Mouse (Mus musculus) kidney, embryonic 16.5 days (tissue): ENCODE measurements around the gene Zfhx3. TPM values are rescaled to one million over a fixed set of nuclear protein-coding genes. Genes with fewer than 3 reads are reported as not detected.

Source experiments
- ATAC-seq: fragments of 200-750 bp; cut with Nextera tagmentation; 2 replicates; pipeline ENCODE4 v1.8.0; 2017; ENCODE audit warnings: moderate TSS enrichment; ENCODE audit not compliant: low FRiP score, low TSS enrichment
- H3K27ac ChIP-seq: fragments of 300-500 bp; sonication (generic); 2 replicates; pipeline ENCODE4 v1.5.1; 2014; ENCODE audit warnings: low read length
- H3K27me3 ChIP-seq: fragments of 300-500 bp; sonication (generic); 2 replicates; pipeline ENCODE4 v1.6.1; 2014; ENCODE audit warnings: low read length, control low read depth, mixed read lengths; ENCODE audit not compliant: insufficient read depth
- H3K36me3 ChIP-seq: fragments of 300-500 bp; sonication (generic); 2 replicates; pipeline ENCODE4 v1.6.1; 2014; ENCODE audit warnings: low read length, control low read depth, mixed read lengths; ENCODE audit not compliant: insufficient read depth
- H3K4me1 ChIP-seq: fragments of 300-500 bp; sonication (generic); 2 replicates; pipeline ENCODE4 v1.6.1; 2014; ENCODE audit warnings: low read length, control low read depth, mixed read lengths; ENCODE audit not compliant: insufficient read depth
- H3K4me2 ChIP-seq: fragments of 300-500 bp; sonication (generic); replicated peaks from 2 replicates; pipeline ENCODE4 v1.6.1; 2014; ENCODE audit warnings: low read depth, low read length
- H3K4me3 ChIP-seq: fragments of 300-500 bp; sonication (generic); 2 replicates; pipeline ENCODE4 v1.5.1; 2014; ENCODE audit warnings: mild to moderate bottlenecking, low read length
- H3K9ac ChIP-seq: fragments of 300-500 bp; sonication (generic); replicated peaks from 2 replicates; pipeline ENCODE4 v1.6.1; 2014; ENCODE audit warnings: low read length
- H3K9me3 ChIP-seq: fragments of 300-500 bp; sonication (generic); 2 replicates; pipeline ENCODE4 v1.6.1; 2016; ENCODE audit warnings: low read length, control low read depth
- WGBS: fragments of 180-500 bp; shearing (Covaris S2); extraction: QIAGEN DNeasy Blood & Tissue Kit; methylation state at CpG from one replicate; pipeline ENCODE4 v1.1.7; 2014; 5-methylcytosine and 5-hydroxymethylcytosine counted together
- polyA plus RNA-seq: library from polyadenylated mRNA; unstranded; fragments of >200 nt; fragmentation: Nextera tagmentation; extraction: Ambion mirVana; gene quantifications from 2 replicates; pipeline ENCODE4 v1.2.1, GENCODE M21; 2015

The Zfhx3 gene
- polyA plus RNA-seq, 1 experiment from 2014 or later = 6.6 TPM

DNA sequence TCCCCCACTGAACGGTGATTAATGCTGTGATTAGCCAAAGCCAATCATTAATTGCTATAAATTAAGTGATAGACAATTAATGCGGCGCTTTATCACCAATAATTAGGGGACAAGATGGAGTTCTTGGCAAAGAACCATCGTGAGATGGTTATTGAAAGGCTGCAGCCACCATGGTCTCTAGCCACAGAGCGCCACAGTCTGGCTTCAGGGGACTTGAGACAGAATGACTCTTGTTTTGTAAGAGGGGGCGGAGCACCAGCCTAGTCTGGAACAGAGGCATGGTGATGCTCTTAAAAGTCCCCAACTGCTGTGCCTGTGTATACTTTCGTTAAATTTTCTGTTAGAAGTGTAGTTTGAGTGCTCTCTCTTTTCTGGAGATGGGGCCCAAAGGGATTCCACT lies 977.7 kb downstream of the Zfhx3 start:
- H3K27me3 ChIP-seq = no peaks in the 10 kb centered on the region
- no peak overlapping the region for H3K4me2 ChIP-seq
- H3K9me3 ChIP-seq = peaks cover 4% of the 10 kb centered on the region; the same call in 1 of the 2 replicates
- H3K4me1 ChIP-seq = peaks cover 5% of the 10 kb centered on the region; the same call in 1 of the 2 replicates
- H3K9ac ChIP-seq = no peak overlapping the region
- H3K36me3 ChIP-seq = peaks cover 6% of the 10 kb centered on the region
- no peak overlapping the region for H3K4me3 ChIP-seq
- no peak overlapping the region for H3K27ac ChIP-seq
- 92% methylated on average over 7 of the region's 7 CpGs for WGBS
- no peak for ATAC-seq

DNA sequence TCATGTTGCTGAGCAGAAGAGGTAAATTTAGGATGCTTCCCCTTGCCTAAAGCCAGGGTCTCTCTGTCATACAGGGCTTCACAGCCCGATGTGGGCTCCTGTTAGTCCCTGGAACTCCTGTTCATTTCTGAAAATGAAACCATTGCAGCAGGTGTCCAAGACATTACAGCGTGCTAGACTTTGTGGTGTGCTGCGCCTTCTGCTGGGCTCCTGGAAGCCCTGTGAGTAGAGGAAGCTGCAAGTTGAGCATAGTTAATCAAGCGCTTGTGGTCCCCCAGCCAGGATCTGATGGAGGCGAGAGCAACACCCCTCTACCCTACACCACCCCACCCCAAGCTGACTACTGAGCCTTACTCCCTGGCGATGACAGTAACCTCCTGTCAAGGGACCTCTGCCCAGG lies 980.7 kb downstream of the Zfhx3 start:
- H3K36me3 ChIP-seq = no peaks in the 10 kb centered on the region
- ATAC-seq = no peak

DNA sequence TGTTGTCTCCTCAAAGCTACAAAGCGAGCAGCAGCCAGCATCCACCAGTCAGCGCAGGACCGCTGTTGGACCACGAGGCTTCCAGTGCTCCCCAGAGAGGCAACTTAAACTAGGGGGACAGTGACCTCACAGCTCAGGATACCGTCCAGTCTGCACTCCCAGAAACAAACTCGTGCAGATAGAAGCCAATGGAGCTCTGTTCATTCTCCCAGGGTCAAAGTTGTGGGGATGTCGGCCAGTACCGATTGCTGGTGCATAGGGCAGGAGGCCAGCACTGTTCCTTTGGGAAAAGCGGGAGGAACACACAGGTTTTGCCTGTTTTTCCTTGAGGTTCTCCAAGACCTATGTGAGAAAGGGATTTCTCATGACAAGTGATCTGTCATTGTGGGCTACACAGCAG lies 982.1 kb downstream of the Zfhx3 start:
- Histone ChIP-seq H3K4me2 (no peak overlapping the region), H3K27me3 (no peaks in the 10 kb centered on the region), H3K4me1 (no peaks in the 10 kb centered on the region), H3K4me3 (no peak overlapping the region), H3K36me3 (no peaks in the 10 kb centered on the region), H3K27ac (no peak overlapping the region), H3K9ac (no peak overlapping the region), H3K9me3 (no peaks in the 10 kb centered on the region)
- WGBS = 84% methylated on average over 9 of the region's 9 CpGs
- ATAC-seq = no peak

More for the DNA sequence above, 980.7 kb downstream of the Zfhx3 start:
- H3K4me1 ChIP-seq = no peaks in the 10 kb centered on the region
- WGBS = 88% methylated on average over 6 of the region's 6 CpGs
- H3K4me2 ChIP-seq = no peak overlapping the region
- no peaks in the 10 kb centered on the region for H3K27me3 ChIP-seq
- H3K9me3 ChIP-seq = no peaks in the 10 kb centered on the region
- H3K9ac ChIP-seq = no peak overlapping the region
- no peak overlapping the region for H3K4me3 ChIP-seq
- H3K27ac ChIP-seq = no peak overlapping the region

DNA sequence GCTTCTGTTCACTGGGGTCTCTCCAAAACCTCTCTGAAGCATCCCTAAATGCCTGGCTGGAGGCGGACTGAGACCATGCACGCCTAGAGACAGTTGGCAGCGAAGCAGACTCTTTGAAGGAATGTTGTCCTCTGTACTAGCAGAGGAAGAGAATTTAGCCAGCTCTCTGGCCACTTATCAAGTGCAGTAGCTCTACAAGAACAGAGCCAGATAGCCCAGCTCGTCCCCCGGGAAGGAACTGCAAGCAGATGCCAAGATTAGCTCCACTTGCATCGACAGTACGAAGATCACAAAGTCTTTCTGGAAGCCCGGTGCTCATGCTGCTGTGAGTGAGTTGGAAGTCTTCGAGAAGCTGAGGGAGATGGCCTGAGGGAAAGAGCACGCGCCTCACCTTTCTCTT lies 983.7 kb downstream of the Zfhx3 start:
- no peaks in the 10 kb centered on the region for H3K36me3 ChIP-seq
- H3K4me2 ChIP-seq = no peak overlapping the region
- no peaks in the 10 kb centered on the region for H3K27me3 ChIP-seq
- H3K4me3 ChIP-seq = no peak overlapping the region
- no peak for ATAC-seq
- H3K4me1 ChIP-seq = peaks cover 14% of the 10 kb centered on the region
- no peak overlapping the region for H3K27ac ChIP-seq
- no peaks in the 10 kb centered on the region for H3K9me3 ChIP-seq
- WGBS = 78% methylated on average over 11 of the region's 11 CpGs
- H3K9ac ChIP-seq = no peak overlapping the region

DNA sequence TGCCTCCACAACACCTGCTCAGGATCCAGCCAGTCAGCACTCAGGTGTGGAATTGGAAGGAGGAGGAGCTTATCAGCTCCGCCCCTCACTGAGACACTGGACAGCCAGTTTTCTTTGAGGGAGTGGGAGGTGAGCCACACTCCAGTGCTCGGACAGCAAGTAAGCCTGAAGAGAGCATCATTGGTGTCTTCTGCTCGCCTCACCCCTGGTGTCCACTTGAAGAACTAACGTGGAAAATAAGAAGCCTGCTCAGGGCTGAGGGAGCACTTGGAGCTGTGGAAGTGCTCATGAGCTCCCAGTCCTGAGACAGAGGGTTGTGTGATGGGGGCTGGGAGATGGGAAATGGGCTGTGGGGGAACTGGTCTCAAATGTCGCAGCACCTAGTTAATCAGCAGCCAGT lies 988.2 kb downstream of the Zfhx3 start:
- no peak overlapping the region for H3K4me2 ChIP-seq
- H3K27ac ChIP-seq = no peak overlapping the region
- H3K9ac ChIP-seq = no peak overlapping the region
- no peaks in the 10 kb centered on the region for H3K27me3 ChIP-seq
- H3K36me3 ChIP-seq = peaks cover 14% of the 10 kb centered on the region
- no peaks in the 10 kb centered on the region for H3K9me3 ChIP-seq
- H3K4me3 ChIP-seq = no peak overlapping the region
- ATAC-seq = peak; percentile 75
- WGBS = 40% methylated on average over 5 of the region's 5 CpGs
- H3K4me1 ChIP-seq = peaks cover 14% of the 10 kb centered on the region

DNA sequence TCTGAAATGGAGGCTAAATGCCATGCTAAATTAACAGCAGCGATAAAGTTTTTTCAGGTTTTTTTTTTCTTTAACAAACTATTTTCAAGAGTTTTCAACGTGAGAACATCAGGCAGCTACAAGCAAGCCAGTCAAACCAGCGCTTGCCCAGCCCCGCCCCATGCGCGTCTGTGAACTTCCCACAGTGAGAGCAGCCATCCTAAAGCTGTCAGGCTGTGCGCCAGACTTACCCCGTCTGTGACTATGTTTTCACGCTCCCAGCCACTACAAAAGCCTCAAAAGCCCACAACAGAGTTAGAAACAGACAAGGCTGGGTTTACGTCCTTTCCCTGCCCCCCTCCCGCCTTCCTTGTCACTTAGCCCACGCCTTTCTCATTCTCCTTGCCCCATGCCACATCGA lies 989.4 kb downstream of the Zfhx3 start:
- Histone ChIP-seq H3K27me3 (no peaks in the 10 kb centered on the region), H3K4me2 (0 out of 2 replicates have a peak overlapping the region, but pooled peaks have one; percentile 10), H3K9ac (no peak overlapping the region), H3K4me3 (no peak overlapping the region), H3K27ac (no peak overlapping the region), H3K9me3 (no peaks in the 10 kb centered on the region), H3K36me3 (peaks cover 14% of the 10 kb centered on the region), H3K4me1 (peaks cover 14% of the 10 kb centered on the region)
- ATAC-seq = no peak
- WGBS = 53% methylated on average over 13 of the region's 13 CpGs

DNA sequence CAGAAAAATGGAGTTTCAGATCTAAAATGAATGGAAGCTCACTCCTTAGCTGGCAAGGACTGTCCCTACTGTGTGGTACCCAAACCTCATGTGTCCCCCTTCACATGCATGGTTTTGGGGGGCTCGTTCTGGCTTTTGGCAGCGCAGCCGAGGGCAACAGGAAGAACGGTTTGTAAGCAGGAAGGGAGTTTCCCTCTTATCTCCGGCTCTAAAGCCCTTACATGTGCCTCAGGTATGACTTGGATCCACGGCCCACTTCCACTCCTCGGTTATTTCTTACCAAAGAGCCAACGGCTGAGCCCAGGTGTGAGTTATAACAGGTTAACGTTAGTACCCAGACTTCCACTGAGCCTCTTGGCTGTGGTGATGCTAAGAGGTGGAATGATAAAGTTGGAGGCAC lies 990.3 kb downstream of the Zfhx3 start:
- Histone ChIP-seq H3K27me3 (no peaks in the 10 kb centered on the region), H3K4me3 (no peak overlapping the region), H3K9ac (no peak overlapping the region), H3K9me3 (no peaks in the 10 kb centered on the region), H3K27ac (no peak overlapping the region), H3K36me3 (peaks cover 14% of the 10 kb centered on the region), H3K4me2 (no peak overlapping the region), H3K4me1 (peaks cover 14% of the 10 kb centered on the region)
- WGBS = 75% methylated on average over 9 of the region's 9 CpGs
- ATAC-seq = no peak

DNA sequence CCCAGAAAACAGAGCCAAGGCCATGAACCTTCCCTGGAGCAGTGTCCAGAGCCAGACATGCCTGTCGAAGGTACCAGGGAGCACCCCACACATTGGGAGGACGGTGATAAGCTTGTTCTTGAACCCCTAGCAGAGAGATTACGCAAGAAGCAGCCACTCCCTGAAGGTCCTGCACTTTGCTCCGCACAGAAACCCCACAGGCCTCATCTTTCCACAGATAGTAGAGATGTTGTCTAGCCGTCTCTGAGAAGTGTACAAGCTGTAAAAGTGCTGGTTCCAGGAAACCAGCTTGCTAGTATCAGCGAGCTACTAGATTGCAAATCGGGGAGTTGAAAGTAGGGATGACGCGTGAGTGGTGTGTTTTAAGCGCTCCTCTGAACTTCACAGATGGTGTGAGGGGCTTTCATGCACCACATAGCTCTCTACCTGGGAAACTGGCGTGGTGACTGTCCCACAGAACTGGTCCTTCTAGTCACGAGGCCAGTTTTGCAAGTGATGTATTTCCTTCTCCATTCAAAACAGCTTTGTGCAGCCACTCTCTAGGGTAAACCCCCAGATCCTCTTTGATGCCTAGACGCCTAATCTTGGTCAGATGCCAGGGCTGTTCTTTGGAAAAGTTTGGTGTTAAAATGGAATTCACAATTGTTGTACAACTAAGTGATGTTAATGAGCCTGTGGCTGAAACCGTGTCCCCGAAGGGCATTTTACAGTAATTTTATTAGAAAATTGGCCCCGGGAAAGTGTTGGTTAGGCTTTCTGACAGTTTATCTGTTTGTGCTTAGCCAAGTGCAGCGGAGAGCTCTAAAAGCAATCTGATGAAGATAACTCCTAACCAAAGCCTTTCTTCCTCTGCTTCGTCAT lies 993.6 kb downstream of the Zfhx3 start:
- no peak overlapping the region for H3K4me3 ChIP-seq
- H3K9me3 ChIP-seq = peaks cover 7% of the 10 kb centered on the region
- peaks cover 32% of the 10 kb centered on the region for H3K36me3 ChIP-seq
- no peak for ATAC-seq
- H3K4me2 ChIP-seq = no peak overlapping the region
- H3K27ac ChIP-seq = no peak overlapping the region
- no peaks in the 10 kb centered on the region for H3K27me3 ChIP-seq
- WGBS = 69% methylated on average over 18 of the region's 18 CpGs
- peaks cover under 1% of the 10 kb centered on the region for H3K4me1 ChIP-seq
- H3K9ac ChIP-seq = no peak overlapping the region

DNA sequence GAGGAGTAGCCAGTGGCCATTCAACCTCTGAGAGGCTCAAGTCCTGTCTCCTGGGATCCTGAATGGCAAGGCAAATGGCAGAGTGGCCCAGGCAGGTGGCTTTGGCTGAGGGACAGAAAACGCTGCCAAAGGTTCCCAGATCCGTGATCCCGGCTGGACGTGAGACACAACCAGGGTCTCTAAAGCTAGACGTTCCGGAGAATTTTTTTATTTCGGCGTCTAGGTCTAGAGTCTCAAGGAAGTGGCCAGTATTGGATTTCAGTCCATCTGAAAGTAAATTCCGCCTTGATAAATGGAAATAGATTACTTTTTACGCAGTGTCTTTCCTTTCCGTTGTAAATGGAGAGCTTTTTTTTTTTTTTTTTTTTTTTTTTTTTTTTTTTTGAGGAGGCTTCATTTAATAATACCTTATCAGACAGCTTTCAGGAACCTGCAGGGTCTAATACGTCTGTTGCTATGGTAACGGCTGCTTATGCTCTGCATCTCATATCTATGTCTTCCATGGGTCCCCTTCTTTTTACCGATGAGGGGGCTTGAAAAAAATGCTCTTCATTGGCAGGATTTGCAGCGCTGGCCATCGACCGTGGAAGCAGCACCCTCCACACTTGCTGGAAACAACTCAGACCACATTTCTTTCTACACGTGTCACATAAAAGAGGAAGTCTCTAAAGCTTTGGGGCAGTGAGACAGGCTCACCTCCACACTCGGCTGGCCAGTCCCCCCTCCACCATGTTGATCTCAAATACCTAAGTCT lies 994.4 kb downstream of the Zfhx3 start:
- peaks cover 7% of the 10 kb centered on the region for H3K9me3 ChIP-seq
- H3K27ac ChIP-seq = no peak overlapping the region
- H3K4me2 ChIP-seq = no peak overlapping the region
- H3K27me3 ChIP-seq = no peaks in the 10 kb centered on the region
- H3K36me3 ChIP-seq = peaks cover 32% of the 10 kb centered on the region
- no peak overlapping the region for H3K9ac ChIP-seq
- no peak for ATAC-seq
- WGBS = 62% methylated on average over 19 of the region's 19 CpGs
- no peaks in the 10 kb centered on the region; the same call in 1 of the 2 replicates for H3K4me1 ChIP-seq
- no peak overlapping the region for H3K4me3 ChIP-seq
